Mouse (Mus musculus): ENCODE results near the gene Pds5a.

GRCm38 (mm10) chr5:65710267-65710666, 12.2 kb upstream of the Pds5a start:
- TF ChIP-seq CTCF (IDR thresholded peaks at IDR 0.05) (no peak), EP300 (IDR thresholded peaks at IDR 0.05) (no peak)

Measured in lung, postnatal 0 days (tissue).